Mouse (Mus musculus) lung, postnatal 0 days (tissue): ENCODE results near the gene Rsph1. TPM values are rescaled to one million over a fixed set of nuclear protein-coding genes. Genes with fewer than 3 reads are reported as not detected.
A peak's percentile ranks its signal among the peaks of the same experiment; 100 is the strongest.

Source experiments
- ATAC-seq: fragments of 200-750 bp; cut with Nextera tagmentation; 2 replicates; pipeline ENCODE4 v1.8.0; 2017; ENCODE audit warnings: moderate library complexity
- DNase-seq: peaks from one replicate; pipeline ENCODE4 v3.0.0-alpha.2; 2016; ENCODE audit warnings: low spot score
- H3K27ac ChIP-seq: fragments of 300-500 bp; sonication (generic); 2 replicates; pipeline ENCODE4 v1.5.1; 2014; ENCODE audit warnings: antibody characterized with exemption, mild to moderate bottlenecking, low read length, mixed read lengths
- H3K27me3 ChIP-seq: fragments of 300-500 bp; sonication (generic); replicated peaks from 2 replicates; pipeline ENCODE4 v1.6.1; 2014; ENCODE audit warnings: low read length, mixed read lengths; ENCODE audit not compliant: insufficient read depth
- H3K36me3 ChIP-seq: fragments of 300-500 bp; sonication (generic); 2 replicates; pipeline ENCODE4 v1.6.1; 2014; ENCODE audit warnings: low read length, mixed read lengths; ENCODE audit not compliant: insufficient read depth
- H3K4me1 ChIP-seq: fragments of 300-500 bp; sonication (generic); 2 replicates; pipeline ENCODE4 v1.6.1; 2014; ENCODE audit warnings: antibody characterized with exemption, low read depth, low read length, mixed read lengths; ENCODE audit not compliant: insufficient read depth
- H3K4me2 ChIP-seq: fragments of 300-500 bp; sonication (generic); replicated peaks from 2 replicates; pipeline ENCODE4 v1.6.1; 2014; ENCODE audit warnings: low read depth, mild to moderate bottlenecking, low read length, moderate library complexity, mixed read lengths
- H3K4me3 ChIP-seq: fragments of 300-500 bp; sonication (generic); 2 replicates; pipeline ENCODE4 v1.5.1; 2014; ENCODE audit warnings: low read depth, low read length
- H3K9ac ChIP-seq: fragments of 300-500 bp; sonication (generic); replicated peaks from 2 replicates; pipeline ENCODE4 v1.6.1; 2014; ENCODE audit warnings: low read depth, mild to moderate bottlenecking
- H3K9me3 ChIP-seq: fragments of 300-500 bp; sonication (generic); 2 replicates; pipeline ENCODE4 v1.6.1; 2016; ENCODE audit warnings: low read length, mixed read lengths
- CTCF ChIP-seq: IDR thresholded peaks from 2 replicates; pipeline ENCODE4 v1.5.1; 2016; ENCODE audit warnings: antibody characterized with exemption, mild to moderate bottlenecking
- EP300 ChIP-seq: IDR thresholded peaks from 2 replicates; pipeline ENCODE4 v1.6.1; 2016; ENCODE audit warnings: antibody characterized with exemption, mild to moderate bottlenecking, control low read depth
- whole genome bisulfite sequencing: fragments of 180-500 bp; shearing (Covaris S2); extraction: QIAGEN DNeasy Blood & Tissue Kit; methylation state at CpG from one replicate; pipeline ENCODE4 v1.1.7; 2014; 5-methylcytosine and 5-hydroxymethylcytosine counted together
- polyA plus RNA-seq: library from polyadenylated mRNA; unstranded; fragments of >200 nt; fragmentation: Nextera tagmentation; extraction: Ambion mirVana; gene quantifications from 2 replicates; pipeline ENCODE4 v1.2.1, GENCODE M21; 2015

The Rsph1 gene
- polyA plus RNA-seq, 1 experiment from 2014 or later: 21.4 TPM

DNA sequence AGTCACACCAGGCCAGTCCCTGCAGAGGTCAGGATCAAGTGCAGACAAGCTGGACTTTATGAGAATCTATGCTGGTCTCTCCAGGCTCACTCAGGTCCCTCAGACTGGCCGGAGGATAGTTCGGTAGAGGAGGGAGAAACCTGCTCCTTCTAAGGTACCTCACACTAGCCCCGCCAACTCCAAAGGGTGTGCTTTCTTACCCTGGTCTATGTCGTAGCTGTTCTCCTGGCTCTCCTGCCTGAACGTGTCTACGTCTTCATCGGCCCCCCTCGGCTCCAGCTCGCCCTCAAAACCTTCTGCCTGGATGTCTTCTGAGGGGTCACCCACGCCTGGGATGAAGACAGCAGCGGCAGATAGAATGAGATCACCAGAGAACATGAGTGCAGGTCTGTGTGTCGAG, 19.3 kb downstream of the Rsph1 start:
- H3K27me3 ChIP-seq: no peaks in the 10 kb centered on the region
- DNase-seq: no peak
- H3K9me3 ChIP-seq: no peaks in the 10 kb centered on the region
- no peak overlapping the region for H3K27ac ChIP-seq
- no peak overlapping the region for H3K4me3 ChIP-seq
- H3K9ac ChIP-seq: no peak overlapping the region
- no peak overlapping the region for H3K4me2 ChIP-seq
- WGBS: 87% methylated on average over 12 of the region's 12 CpGs
- no peak for ATAC-seq
- H3K4me1 ChIP-seq: no peaks in the 10 kb centered on the region
- TF ChIP-seq CTCF (no peak), EP300 (no peak)
- H3K36me3 ChIP-seq: no peaks in the 10 kb centered on the region

DNA sequence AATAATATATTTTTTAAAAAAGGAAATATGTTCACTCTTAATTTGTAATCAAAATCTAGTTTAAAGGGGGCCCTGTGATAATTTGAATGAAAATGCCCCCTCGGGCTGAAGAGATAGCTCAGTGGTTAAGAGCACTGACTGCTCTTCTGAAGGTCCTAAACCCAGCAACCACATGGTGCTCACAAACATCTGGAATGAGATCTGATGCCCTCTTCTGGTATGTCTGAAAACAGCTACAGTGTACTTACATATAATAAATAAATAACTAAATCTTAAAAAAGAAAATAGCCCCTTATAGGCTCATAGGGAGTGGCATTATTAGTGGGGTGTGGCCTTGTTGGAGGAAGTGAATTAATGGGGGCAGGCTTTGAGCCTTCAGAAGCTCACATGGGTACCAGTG, 20.0 kb downstream of the Rsph1 start:
- 79% methylated on average over 1 of the region's 1 CpGs for WGBS
- ATAC-seq (no peak), DNase-seq (no peak)
- no peaks in the 10 kb centered on the region for H3K4me1 ChIP-seq
- H3K27ac ChIP-seq: no peak overlapping the region
- no peak for TF ChIP-seq EP300
- TF ChIP-seq CTCF: no peak
- H3K27me3 ChIP-seq: no peaks in the 10 kb centered on the region
- H3K9ac ChIP-seq: no peak overlapping the region
- H3K4me2 ChIP-seq: no peak overlapping the region
- no peak overlapping the region for H3K4me3 ChIP-seq
- H3K36me3 ChIP-seq: no peaks in the 10 kb centered on the region
- no peaks in the 10 kb centered on the region for H3K9me3 ChIP-seq

DNA sequence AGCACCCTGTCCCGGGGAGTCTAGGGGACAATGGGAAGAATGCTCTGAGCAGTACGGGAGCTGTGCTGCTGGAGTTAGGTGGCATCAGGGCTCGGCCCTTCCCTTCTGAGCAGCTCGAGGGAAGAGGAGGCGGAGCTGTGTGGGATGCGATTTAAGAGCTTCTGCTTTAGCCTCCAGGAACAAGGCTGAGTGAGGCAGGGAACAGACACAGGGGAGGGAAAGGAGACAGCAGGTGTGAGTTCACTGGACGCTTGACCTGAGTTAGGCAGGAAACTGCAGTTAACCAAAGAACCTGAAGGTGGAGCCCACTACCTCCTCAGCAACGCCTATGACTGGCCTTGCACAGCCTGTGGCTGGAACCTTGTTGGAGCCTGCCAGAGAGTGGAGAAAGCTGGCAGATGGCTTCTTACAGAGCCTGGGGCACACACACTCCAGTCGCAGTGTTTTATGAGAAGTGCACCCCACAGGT, 22.7 kb downstream of the Rsph1 start:
- TF ChIP-seq CTCF (peak; percentile 91), EP300 (no peak)
- no peak overlapping the region for H3K4me3 ChIP-seq

DNA sequence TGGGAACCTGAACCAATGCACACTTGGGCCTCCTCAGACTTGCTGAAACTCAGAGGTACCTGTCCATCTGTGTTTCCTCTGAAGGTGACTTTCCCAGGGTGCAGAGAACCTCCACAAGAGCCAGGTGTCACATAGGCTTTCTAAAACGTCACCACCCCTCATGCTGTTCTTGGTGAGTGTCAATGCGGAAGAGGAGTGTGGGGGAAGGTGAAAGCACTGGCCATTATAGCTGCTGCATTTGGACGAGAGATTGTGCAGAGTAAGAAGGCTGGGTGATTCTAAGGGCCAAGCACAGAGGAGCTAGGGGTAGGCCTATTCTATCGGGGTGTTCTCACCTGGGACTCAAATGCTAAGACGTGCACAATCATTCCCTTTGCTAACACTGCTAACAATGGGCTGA, 23.2 kb downstream of the Rsph1 start:
- DNase-seq (no peak), ATAC-seq (no peak)
- H3K9me3 ChIP-seq: no peaks in the 10 kb centered on the region
- H3K4me2 ChIP-seq: no peak overlapping the region
- H3K4me1 ChIP-seq: no peaks in the 10 kb centered on the region
- no peaks in the 10 kb centered on the region for H3K36me3 ChIP-seq
- no peak overlapping the region for H3K4me3 ChIP-seq
- H3K27me3 ChIP-seq: no peaks in the 10 kb centered on the region
- no peak overlapping the region for H3K27ac ChIP-seq
- WGBS: 61% methylated on average over 5 of the region's 5 CpGs
- TF ChIP-seq CTCF (no peak), EP300 (no peak)
- no peak overlapping the region for H3K9ac ChIP-seq

More for the DNA sequence above, 22.7 kb downstream of the Rsph1 start:
- Histone ChIP-seq H3K4me1 (no peaks in the 10 kb centered on the region), H3K36me3 (no peaks in the 10 kb centered on the region), H3K9ac (no peak overlapping the region), H3K27me3 (no peaks in the 10 kb centered on the region), H3K4me2 (no peak overlapping the region), H3K9me3 (no peaks in the 10 kb centered on the region), H3K27ac (no peak overlapping the region)
- peak; percentile 85 for DNase-seq
- ATAC-seq: peak; percentile 79
- WGBS: 10% methylated on average over 9 of the region's 9 CpGs

DNA sequence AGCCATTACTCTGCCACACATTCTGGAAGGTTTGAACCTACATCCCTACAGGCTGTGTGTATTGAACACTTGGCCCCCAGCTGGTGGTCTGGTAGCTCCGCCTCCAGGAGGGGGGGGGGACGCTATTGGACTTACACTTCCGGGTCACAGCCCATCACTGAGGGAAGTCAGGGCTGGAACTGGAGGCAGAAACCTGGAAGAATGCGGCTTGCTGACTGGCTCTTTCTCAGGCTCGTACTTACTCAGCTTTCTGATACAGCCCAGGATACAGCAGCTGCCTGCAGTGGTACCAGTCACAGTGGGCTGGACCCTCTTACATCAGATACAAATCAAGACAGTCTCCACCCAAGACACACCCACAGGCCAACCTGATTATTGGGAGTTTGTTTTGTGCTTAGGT, 30.0 kb downstream of the Rsph1 start:
- Histone ChIP-seq H3K9me3 (no peaks in the 10 kb centered on the region), H3K4me3 (no peak overlapping the region), H3K9ac (no peak overlapping the region), H3K36me3 (no peaks in the 10 kb centered on the region), H3K4me2 (no peak overlapping the region), H3K4me1 (no peaks in the 10 kb centered on the region), H3K27ac (no peak overlapping the region), H3K27me3 (no peaks in the 10 kb centered on the region)
- no peak for DNase-seq
- TF ChIP-seq CTCF: no peak
- TF ChIP-seq EP300: no peak
- 32% methylated on average over 5 of the region's 5 CpGs for WGBS
- no peak for ATAC-seq

DNA sequence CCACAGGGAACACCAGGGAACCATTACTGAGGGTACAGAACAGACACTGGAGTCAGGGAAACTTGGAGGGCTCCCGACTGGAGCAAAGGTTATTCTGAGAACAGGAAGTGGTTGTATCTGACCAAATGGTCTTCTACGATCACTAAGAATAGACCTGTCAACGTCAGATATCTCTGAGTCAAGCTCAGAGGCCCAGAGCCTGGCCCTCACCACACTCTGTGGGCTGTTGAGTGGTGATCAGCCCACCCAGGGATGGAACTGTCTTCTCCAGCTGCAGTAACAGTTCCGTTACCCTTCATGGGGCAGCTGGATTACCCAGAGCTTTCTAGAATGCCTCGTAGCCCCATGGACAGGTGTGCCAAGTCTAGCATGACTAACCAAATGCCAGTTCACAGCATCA, 31.9 kb downstream of the Rsph1 start:
- no peaks in the 10 kb centered on the region for H3K27me3 ChIP-seq
- no peaks in the 10 kb centered on the region for H3K9me3 ChIP-seq
- H3K27ac ChIP-seq: no peak overlapping the region
- WGBS: 72% methylated on average over 5 of the region's 5 CpGs
- H3K36me3 ChIP-seq: no peaks in the 10 kb centered on the region
- no peak overlapping the region for H3K9ac ChIP-seq
- DNase-seq: no peak
- TF ChIP-seq EP300 (no peak), CTCF (no peak)
- no peak for ATAC-seq
- H3K4me1 ChIP-seq: no peaks in the 10 kb centered on the region
- H3K4me2 ChIP-seq: no peak overlapping the region
- no peak overlapping the region for H3K4me3 ChIP-seq

DNA sequence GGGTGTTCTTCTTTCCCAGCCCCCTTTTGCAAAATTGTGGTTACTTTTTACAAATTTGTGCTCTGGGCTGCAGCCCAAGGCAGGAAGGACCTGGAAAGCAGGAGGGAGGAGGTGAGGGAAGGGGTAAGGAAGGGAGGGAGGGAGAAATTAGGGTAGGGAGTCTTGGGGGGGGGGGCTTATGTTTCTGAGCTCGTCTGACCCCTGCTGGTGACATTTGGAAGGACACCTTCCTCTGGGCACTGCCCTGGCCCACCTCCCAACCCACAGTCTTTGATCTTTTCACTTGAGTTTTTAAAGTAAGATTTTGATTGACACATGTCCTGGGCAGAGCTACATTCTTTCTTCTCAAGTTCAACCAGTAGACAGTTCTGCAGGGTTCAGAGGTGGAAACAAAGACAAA, 34.4 kb downstream of the Rsph1 start:
- H3K27ac ChIP-seq: no peak overlapping the region
- peak; percentile 56 for TF ChIP-seq CTCF
- no peak for TF ChIP-seq EP300
- WGBS: 0% methylated on average over 1 of the region's 1 CpGs
- H3K4me3 ChIP-seq: no peak overlapping the region
- H3K9ac ChIP-seq: no peak overlapping the region
- no peak overlapping the region for H3K4me2 ChIP-seq
- no peaks in the 10 kb centered on the region for H3K4me1 ChIP-seq
- ATAC-seq (no peak), DNase-seq (no peak)
- no peaks in the 10 kb centered on the region for H3K9me3 ChIP-seq
- no peaks in the 10 kb centered on the region for H3K27me3 ChIP-seq
- no peaks in the 10 kb centered on the region for H3K36me3 ChIP-seq
